Mouse (Mus musculus) liver, embryonic 14 days (tissue): ENCODE data around the gene Olfr1340. TPM values are rescaled to one million over a fixed set of nuclear protein-coding genes. Genes with fewer than 3 reads are reported as not detected.

Experiments used
- polyA plus RNA-seq: library from polyadenylated mRNA; depleted of rRNA; stranded (reverse); fragments of >200 nt; gene quantifications from 2 replicates; pipeline ENCODE4 v1.2.3, GENCODE M21; 2012; rRNA removed

Olfr1340 gene
- not detected in 2 replicates for polyA plus RNA-seq

GRCm38 (mm10) chr4:118719838-118720237 lies at the start of gene Olfr1340:
Gene Olfr1340 (plus strand): TSS chr4:118720138.

GRCm38 (mm10) chr4:118692412-118692973 lies 27.4 kb upstream of the Olfr1340 start, which contains the start of gene Olfr1342:
Gene Olfr1342 (minus strand): TSS chr4:118692756.

GRCm38 (mm10) chr4:118703223-118703622 lies 16.7 kb upstream of the Olfr1340 start, which contains the start of gene Olfr1341:
Gene Olfr1341 (plus strand): TSS chr4:118703523.

GRCm38 (mm10) chr4:118731875-118732274 lies 11.9 kb downstream of the Olfr1340 start, which contains the start of gene Olfr1339:
Gene Olfr1339 (plus strand): TSS chr4:118732175.

GRCm38 (mm10) chr4:118758637-118759036 lies 38.7 kb downstream of the Olfr1340 start, which contains the start of gene Olfr1338:
Gene Olfr1338 (minus strand): TSS chr4:118758737.

Other genes starting within 250 kb of the Olfr1340 start
- 4.7 and 5.5 TPM in 2 replicates for gene Tie1, start 230.1 kb upstream of the Olfr1340 start, polyA plus RNA-seq
- 3.9 and 5.4 TPM in 2 replicates for gene 2610528J11Rik, start 193.1 kb upstream of the Olfr1340 start, polyA plus RNA-seq
- 0.99 and 1.0 TPM in 2 replicates for gene Tmem125, start 176.1 kb upstream of the Olfr1340 start, polyA plus RNA-seq
- gene Cfap57, start 99.4 kb upstream of the Olfr1340 start, polyA plus RNA-seq, result 0.53 and 0.67 TPM in 2 replicates
- gene Ebna1bp2, start 99.3 kb upstream of the Olfr1340 start, polyA plus RNA-seq, result 60.5 and 62.5 TPM in 2 replicates
- gene Olfr62, start 61.2 kb upstream of the Olfr1340 start, polyA plus RNA-seq, result not detected in 2 replicates
- gene Olfr1342, start 27.4 kb upstream of the Olfr1340 start, polyA plus RNA-seq, result not detected in 2 replicates
- not detected in 2 replicates for gene Olfr1341, start 16.6 kb upstream of the Olfr1340 start, polyA plus RNA-seq
- not detected in 2 replicates for gene Olfr1339, start 12.0 kb downstream of the Olfr1340 start, polyA plus RNA-seq
- gene Olfr1338, start 38.6 kb downstream of the Olfr1340 start, polyA plus RNA-seq, result not detected in 2 replicates
- not detected in 2 replicates for gene Olfr1337, start 62.4 kb downstream of the Olfr1340 start, polyA plus RNA-seq
- gene Olfr1335, start 89.8 kb downstream of the Olfr1340 start, polyA plus RNA-seq, result not detected in 2 replicates
- not detected in 2 replicates for gene Olfr1333, start 116.1 kb downstream of the Olfr1340 start, polyA plus RNA-seq
- not detected in 2 replicates for gene Olfr1331, start 144.5 kb downstream of the Olfr1340 start, polyA plus RNA-seq
- not detected in 2 replicates for gene Olfr1330, start 168.5 kb downstream of the Olfr1340 start, polyA plus RNA-seq
- not detected in 2 replicates for gene Olfr1329, start 197.3 kb downstream of the Olfr1340 start, polyA plus RNA-seq
- not detected in 2 replicates for gene Olfr1328, start 218.5 kb downstream of the Olfr1340 start, polyA plus RNA-seq
- not detected in 2 replicates for gene Lao1, start 241.4 kb downstream of the Olfr1340 start, polyA plus RNA-seq